Mouse (Mus musculus) stomach, embryonic 16.5 days (tissue): Measurements from ENCODE around the gene Ywhab. TPM values are rescaled to one million over a fixed set of nuclear protein-coding genes. Genes with fewer than 3 reads are reported as not detected.

Experiments
- ATAC-seq: fragments of 200-750 bp; cut with Nextera tagmentation; 2 replicates; pipeline ENCODE4 v1.8.0; 2017; ENCODE audit warnings: moderate number of reproducible peaks, moderate TSS enrichment; ENCODE audit not compliant: insufficient read depth, low FRiP score
- H3K27ac ChIP-seq: fragments of 300-500 bp; sonication (generic); 2 replicates; pipeline ENCODE4 v1.5.1; 2014; ENCODE audit warnings: low read length
- H3K27me3 ChIP-seq: fragments of 300-500 bp; sonication (generic); 2 replicates; pipeline ENCODE4 v1.6.1; 2014; ENCODE audit warnings: low read length, control low read depth, mixed read lengths; ENCODE audit not compliant: control insufficient read depth, insufficient read depth
- H3K36me3 ChIP-seq: fragments of 300-500 bp; sonication (generic); 2 replicates; pipeline ENCODE4 v1.6.1; 2014; ENCODE audit warnings: low read length; ENCODE audit not compliant: control insufficient read depth, insufficient read depth
- H3K4me1 ChIP-seq: fragments of 300-500 bp; sonication (generic); 2 replicates; pipeline ENCODE4 v1.6.1; 2014; ENCODE audit warnings: low read length, control low read depth, mixed read lengths; ENCODE audit not compliant: control insufficient read depth, insufficient read depth
- H3K4me2 ChIP-seq: fragments of 300-500 bp; sonication (generic); 2 replicates; pipeline ENCODE4 v1.6.1; 2014; ENCODE audit warnings: low read depth, low read length, mixed read lengths
- H3K4me3 ChIP-seq: fragments of 300-500 bp; sonication (generic); replicated peaks from 2 replicates; pipeline ENCODE4 v1.5.1; 2014; ENCODE audit warnings: mild to moderate bottlenecking, low read length
- H3K9ac ChIP-seq: fragments of 300-500 bp; sonication (generic); 2 replicates; pipeline ENCODE4 v1.6.1; 2014; ENCODE audit warnings: low read length
- H3K9me3 ChIP-seq: fragments of 300-500 bp; sonication (generic); replicated peaks from 2 replicates; pipeline ENCODE4 v1.6.1; 2016; ENCODE audit warnings: low read length, control low read depth; ENCODE audit not compliant: control insufficient read depth
- WGBS: fragments of 180-500 bp; shearing (Covaris S2); extraction: QIAGEN DNeasy Blood & Tissue Kit; methylation state at CpG from one replicate; pipeline ENCODE4 v1.1.7; 2014; 5-methylcytosine and 5-hydroxymethylcytosine counted together
- polyA plus RNA-seq: library from polyadenylated mRNA; unstranded; fragments of >200 nt; fragmentation: Nextera tagmentation; extraction: Ambion mirVana; gene quantifications from 2 replicates; pipeline ENCODE4 v1.2.1, GENCODE M21; 2015

The Ywhab gene
- polyA plus RNA-seq, 1 experiment from 2014 or later = 274 TPM

DNA sequence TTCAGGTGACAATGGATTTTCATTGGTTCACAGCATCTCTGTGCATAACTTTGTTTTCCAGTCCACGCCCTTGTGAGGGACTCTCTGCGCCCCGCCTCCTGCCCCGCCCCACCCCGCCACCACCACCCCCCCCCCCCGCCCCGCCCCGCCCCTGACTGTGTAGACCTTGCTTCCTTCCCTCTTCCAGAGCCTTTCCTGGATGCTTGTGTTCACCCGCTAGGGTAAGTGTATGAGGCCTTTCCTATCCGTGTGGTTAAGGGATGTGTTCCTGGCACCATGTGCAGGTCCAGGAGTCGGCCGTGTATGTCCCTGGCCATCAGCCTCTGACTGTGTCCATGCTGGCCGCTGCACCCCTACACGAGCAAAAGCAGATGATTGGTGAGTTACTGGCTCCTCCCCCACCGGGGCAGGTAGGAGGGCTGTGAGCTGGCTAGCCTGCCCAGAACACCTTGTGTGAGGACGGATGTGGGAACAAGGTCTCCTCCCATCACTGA is 52.5 kb downstream of the Ywhab start:
- Histone ChIP-seq H3K36me3 (no peaks in the 10 kb centered on the region), H3K4me2 (peak overlapping the region; percentile 57), H3K9ac (peak overlapping the region; percentile 55; the same call in 1 of the 2 replicates), H3K9me3 (no peaks in the 10 kb centered on the region), H3K27me3 (no peaks in the 10 kb centered on the region), H3K4me1 (no peaks in the 10 kb centered on the region), H3K27ac (no peak overlapping the region), H3K4me3 (peak overlapping the region; percentile 41)
- peak; percentile 85 for ATAC-seq
- 3% methylated on average over 12 of the region's 16 CpGs for WGBS

DNA sequence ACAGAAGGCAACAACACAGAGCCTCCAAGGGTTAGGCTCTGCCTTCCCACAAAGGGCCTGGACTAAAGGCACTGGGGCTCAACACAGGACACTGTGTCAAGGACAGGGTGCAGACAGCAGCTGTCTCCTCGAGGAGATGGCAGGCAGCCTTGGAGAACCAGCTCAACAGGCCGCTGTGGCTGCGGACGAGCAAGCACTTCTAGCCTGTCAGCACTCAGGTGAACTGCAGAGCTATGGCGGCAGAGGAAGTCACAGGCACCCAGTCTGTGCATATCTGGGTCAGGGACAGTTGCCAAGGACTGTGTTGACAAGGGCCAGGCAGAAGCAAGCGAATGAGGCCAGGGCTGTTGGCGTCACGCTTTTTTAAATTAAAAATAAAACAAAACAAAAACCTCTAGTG is 59.0 kb downstream of the Ywhab start:
- Histone ChIP-seq H3K27ac (no peak overlapping the region), H3K27me3 (no peaks in the 10 kb centered on the region), H3K4me2 (no peak overlapping the region), H3K4me3 (no peak overlapping the region), H3K9ac (no peak overlapping the region), H3K9me3 (no peaks in the 10 kb centered on the region), H3K4me1 (no peaks in the 10 kb centered on the region), H3K36me3 (peaks cover 6% of the 10 kb centered on the region; the same call in 1 of the 2 replicates)
- no peak for ATAC-seq
- 85% methylated on average over 8 of the region's 8 CpGs for WGBS

DNA sequence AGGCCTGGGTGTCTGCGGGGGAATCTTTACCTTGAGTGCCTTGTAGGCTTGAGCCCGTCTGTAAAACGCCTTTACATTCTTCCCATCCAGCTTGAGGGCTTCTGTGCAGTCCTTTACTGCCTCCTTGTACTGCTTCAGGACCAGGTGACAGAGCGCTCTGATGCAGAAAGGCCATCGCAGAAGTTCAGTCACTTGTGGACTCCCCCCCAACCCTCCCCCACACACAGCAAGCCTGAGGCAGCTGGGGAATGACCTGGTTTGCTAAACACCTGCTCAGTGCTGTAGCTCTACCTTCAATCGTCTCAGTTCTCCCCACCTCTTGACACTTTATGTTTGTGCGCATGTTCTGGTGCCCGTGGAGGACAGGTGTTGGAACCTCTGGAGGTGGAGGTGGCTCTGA is 59.9 kb downstream of the Ywhab start:
- Histone ChIP-seq H3K36me3 (peaks cover 11% of the 10 kb centered on the region; the same call in 1 of the 2 replicates), H3K9me3 (no peaks in the 10 kb centered on the region), H3K4me3 (no peak overlapping the region), H3K9ac (no peak overlapping the region), H3K27me3 (no peaks in the 10 kb centered on the region), H3K4me2 (no peak overlapping the region), H3K4me1 (no peaks in the 10 kb centered on the region), H3K27ac (no peak overlapping the region)
- 92% methylated on average over 8 of the region's 8 CpGs for WGBS
- no peak for ATAC-seq

DNA sequence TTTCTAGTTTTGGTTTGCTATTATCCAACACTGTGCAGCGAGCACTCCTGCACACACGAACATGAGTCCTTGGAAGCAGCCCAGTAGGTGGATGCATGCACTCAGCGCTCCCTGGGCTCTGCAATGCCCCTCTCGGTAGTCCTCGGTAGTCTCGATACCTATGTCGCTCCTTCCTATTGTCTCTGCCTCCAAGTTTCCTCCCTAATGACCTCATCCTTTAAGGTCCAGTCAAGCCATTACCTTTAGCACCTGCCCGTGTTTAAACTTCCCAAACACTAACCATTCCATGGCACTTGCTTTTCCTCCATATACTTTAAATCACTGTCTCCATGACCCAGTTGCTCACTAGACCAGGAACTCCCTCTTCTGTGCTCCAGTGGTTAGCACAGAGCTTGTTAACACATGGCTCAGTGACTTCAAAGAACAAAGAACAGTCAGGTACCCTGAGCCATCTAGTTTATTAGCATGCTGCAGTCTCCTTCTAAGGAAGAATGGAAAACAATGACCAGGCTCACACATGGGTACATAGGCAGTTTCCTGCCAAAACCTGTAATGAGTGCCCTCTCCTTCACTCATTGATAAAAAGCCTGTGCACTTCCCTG is 65.0 kb downstream of the Ywhab start:
- Histone ChIP-seq H3K27ac (no peak overlapping the region), H3K36me3 (peaks cover 24% of the 10 kb centered on the region)
- 92% methylated on average over 8 of the region's 8 CpGs for WGBS

More for the DNA sequence above, 65.0 kb downstream of the Ywhab start:
- Histone ChIP-seq H3K27me3 (no peaks in the 10 kb centered on the region), H3K9ac (no peak overlapping the region), H3K4me3 (no peak overlapping the region), H3K4me1 (no peaks in the 10 kb centered on the region), H3K4me2 (no peak overlapping the region), H3K9me3 (no peaks in the 10 kb centered on the region)
- ATAC-seq = no peak

Other genes with a start within 250 kb of the Ywhab start
- 5.2 and 5.4 TPM in 2 replicates for gene Ada, start 244.7 kb upstream of the Ywhab start, polyA plus RNA-seq
- gene Ccn5, start 174.1 kb upstream of the Ywhab start, polyA plus RNA-seq = 0.15 TPM in 1 of 2 replicates, not detected in the other
- gene Kcnk15, start 141.3 kb upstream of the Ywhab start, polyA plus RNA-seq = not detected in 2 replicates
- gene Rims4, start 76.3 kb upstream of the Ywhab start, polyA plus RNA-seq = 0.29 and 0.40 TPM in 2 replicates
- 0.75 and 0.87 TPM in 2 replicates for gene Pabpc1l, start 30.5 kb downstream of the Ywhab start, polyA plus RNA-seq
- gene Stk4, start 75.4 kb downstream of the Ywhab start, polyA plus RNA-seq = 19.3 and 20.9 TPM in 2 replicates
- 46.3 and 50.8 TPM in 2 replicates for gene Tomm34, start 76.2 kb downstream of the Ywhab start, polyA plus RNA-seq
- gene Kcns1, start 176.2 kb downstream of the Ywhab start, polyA plus RNA-seq = 0.14 and 0.29 TPM in 2 replicates
- gene Wfdc5, start 187.8 kb downstream of the Ywhab start, polyA plus RNA-seq = 11.0 and 27.7 TPM in 2 replicates
- gene Wfdc12, start 195.6 kb downstream of the Ywhab start, polyA plus RNA-seq = 0.31 TPM in 1 of 2 replicates, not detected in the other
- not detected in 2 replicates for gene Wfdc15a, start 205.2 kb downstream of the Ywhab start, polyA plus RNA-seq
- gene Wfdc15b, start 226.7 kb downstream of the Ywhab start, polyA plus RNA-seq = 56.1 and 65.1 TPM in 2 replicates
- not detected in 2 replicates for gene Svs2, start 243.5 kb downstream of the Ywhab start, polyA plus RNA-seq